Mouse (Mus musculus): ENCODE results near the gene H2-M10.2. TPM values are rescaled to one million over a fixed set of nuclear protein-coding genes. Genes with fewer than 3 reads are reported as not detected.

The H2-M10.2 gene
- polyA plus RNA-seq (2014; fragmentation: Illumina TruSeq; extraction: RNeasy Lipid Tissue Mini Kit (QIAGEN cat#74804); ENCODE audit: insufficient read depth, low read depth, low replicate concordance): not detected

GRCm38 (mm10) chr17:36286390-36286789, at the start of gene H2-M10.2:
TSS of gene H2-M10.2 (minus strand) at chr17:36286490.

GRCm38 (mm10) chr17:36326055-36326454, 39.8 kb upstream of the H2-M10.2 start, which contains the start of gene H2-M10.1:
TSS of gene H2-M10.1 (minus strand) at chr17:36326155.

GRCm38 (mm10) chr17:36271586-36272256, 14.6 kb downstream of the H2-M10.2 start, which contains the start of gene Trim39:
TSS of gene Trim39 (minus strand) at chr17:36272247.

GRCm38 (mm10) chr17:36257969-36258368, 28.3 kb downstream of the H2-M10.2 start, which contains the start of gene Rpp21:
TSS of gene Rpp21 (minus strand) at chr17:36258069.

Other genes with a start within 250 kb of the H2-M10.2 start
- gene H2-T22, start 243.7 kb downstream of the H2-M10.2 start, polyA plus RNA-seq (2014; fragmentation: Illumina TruSeq; extraction: RNeasy Lipid Tissue Mini Kit (QIAGEN cat#74804); ENCODE audit: insufficient read depth, low read depth, low replicate concordance): 80.8 TPM
- gene Gm6034, start 243.5 kb downstream of the H2-M10.2 start, polyA plus RNA-seq (2014; fragmentation: Illumina TruSeq; extraction: RNeasy Lipid Tissue Mini Kit (QIAGEN cat#74804); ENCODE audit: insufficient read depth, low read depth, low replicate concordance): not detected
- not detected for gene Gm11127, start 228.1 kb downstream of the H2-M10.2 start, polyA plus RNA-seq (2014; fragmentation: Illumina TruSeq; extraction: RNeasy Lipid Tissue Mini Kit (QIAGEN cat#74804); ENCODE audit: insufficient read depth, low read depth, low replicate concordance)
- gene Gm19684, start 164.8 kb downstream of the H2-M10.2 start, polyA plus RNA-seq (2014; fragmentation: Illumina TruSeq; extraction: RNeasy Lipid Tissue Mini Kit (QIAGEN cat#74804); ENCODE audit: insufficient read depth, low read depth, low replicate concordance): not detected
- not detected for gene Gm7030, start 157.1 kb downstream of the H2-M10.2 start, polyA plus RNA-seq (2014; fragmentation: Illumina TruSeq; extraction: RNeasy Lipid Tissue Mini Kit (QIAGEN cat#74804); ENCODE audit: insufficient read depth, low read depth, low replicate concordance)
- gene Gm8909, start 118.0 kb downstream of the H2-M10.2 start, polyA plus RNA-seq (2014; fragmentation: Illumina TruSeq; extraction: RNeasy Lipid Tissue Mini Kit (QIAGEN cat#74804); ENCODE audit: insufficient read depth, low read depth, low replicate concordance): 0.84 TPM
- gene H2-T3, start 96.2 kb downstream of the H2-M10.2 start, polyA plus RNA-seq (2014; fragmentation: Illumina TruSeq; extraction: RNeasy Lipid Tissue Mini Kit (QIAGEN cat#74804); ENCODE audit: insufficient read depth, low read depth, low replicate concordance): not detected
- 52.5 TPM for gene Rpp21, start 28.4 kb downstream of the H2-M10.2 start, polyA plus RNA-seq (2014; fragmentation: Illumina TruSeq; extraction: RNeasy Lipid Tissue Mini Kit (QIAGEN cat#74804); ENCODE audit: insufficient read depth, low read depth, low replicate concordance)
- gene Trim39, start 14.2 kb downstream of the H2-M10.2 start, polyA plus RNA-seq (2014; fragmentation: Illumina TruSeq; extraction: RNeasy Lipid Tissue Mini Kit (QIAGEN cat#74804); ENCODE audit: insufficient read depth, low read depth, low replicate concordance): 9.4 TPM
- gene H2-M10.1, start 39.7 kb upstream of the H2-M10.2 start, polyA plus RNA-seq (2014; fragmentation: Illumina TruSeq; extraction: RNeasy Lipid Tissue Mini Kit (QIAGEN cat#74804); ENCODE audit: insufficient read depth, low read depth, low replicate concordance): not detected
- not detected for gene H2-M10.3, start 81.9 kb upstream of the H2-M10.2 start, polyA plus RNA-seq (2014; fragmentation: Illumina TruSeq; extraction: RNeasy Lipid Tissue Mini Kit (QIAGEN cat#74804); ENCODE audit: insufficient read depth, low read depth, low replicate concordance)
- gene H2-M10.4, start 175.8 kb upstream of the H2-M10.2 start, polyA plus RNA-seq (2014; fragmentation: Illumina TruSeq; extraction: RNeasy Lipid Tissue Mini Kit (QIAGEN cat#74804); ENCODE audit: insufficient read depth, low read depth, low replicate concordance): not detected

All from lung, adult 10 weeks (tissue).